Mouse (Mus musculus): ENCODE measurements around the gene Wfdc21. TPM values are rescaled to one million over a fixed set of nuclear protein-coding genes. Genes with fewer than 3 reads are reported as not detected.

Wfdc21 gene
- total and polyA plus RNA-seq, 3 experiments: 1.3 TPM; not detected in 2

DNA sequence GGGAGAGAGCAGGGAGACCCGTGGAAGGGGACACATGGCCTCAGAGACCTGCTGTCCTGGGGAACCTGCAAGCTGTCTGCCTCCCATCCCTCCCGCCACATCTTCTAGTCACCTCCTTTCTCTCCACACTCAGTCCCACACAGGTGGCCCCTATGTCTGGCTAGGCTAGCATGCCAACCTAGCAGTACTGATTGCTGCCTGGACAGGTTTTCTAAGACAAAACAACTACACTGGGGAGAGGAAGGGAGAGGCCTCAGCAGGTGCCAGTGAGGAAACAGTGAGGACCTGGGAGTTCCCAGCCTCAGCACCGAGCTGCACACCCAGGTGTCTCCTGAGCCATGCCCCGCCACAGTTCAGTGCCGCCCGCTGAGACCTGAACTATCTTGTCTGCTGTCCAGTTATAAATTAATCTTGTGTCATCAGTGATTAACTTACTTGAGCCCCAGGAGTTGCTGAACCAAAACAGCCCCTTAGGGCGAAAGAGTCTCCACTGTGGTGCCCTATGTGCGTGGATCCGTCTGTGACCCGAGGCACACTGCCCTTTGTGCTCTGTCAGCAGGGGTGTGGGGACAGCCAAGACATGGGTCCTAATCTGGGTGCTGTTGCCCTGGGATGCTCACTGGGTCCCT lies 50.4 kb downstream of the Wfdc21 start:
- Histone ChIP-seq H3K4me1 (ENCODE audit: control insufficient read depth, insufficient read depth, low read length) (no peaks in the 10 kb centered on the region), H3K36me3 (ENCODE audit: control insufficient read depth, insufficient read depth, low read length) (no peaks in the 10 kb centered on the region), H3K9ac (ENCODE audit: low read depth, low read length) (no peak overlapping the region), H3K27ac (no peak overlapping the region), H3K27me3 (ENCODE audit: control insufficient read depth, insufficient read depth, low read length) (no peaks in the 10 kb centered on the region), H3K4me3 (no peak overlapping the region), H3K79me2 (replicated peaks; ENCODE audit: control insufficient read depth, insufficient read depth, low read length) (no peaks in the 10 kb centered on the region)
- intact Hi-C loops (cut with DNase I): no loop called here
- DNase-seq: no peak
- TF ChIP-seq CTCF (IDR thresholded peaks at IDR 0.05): no peak
- TF ChIP-seq EP300 (IDR thresholded peaks at IDR 0.05; ENCODE audit: insufficient read depth, low read depth, low read length): no peak
- no peak for TF ChIP-seq POLR2A (IDR thresholded peaks at IDR 0.05; ENCODE audit: insufficient read depth, low read depth, low read length)
- 81% methylated on average over 10 of the region's 10 CpGs for WGBS

DNA sequence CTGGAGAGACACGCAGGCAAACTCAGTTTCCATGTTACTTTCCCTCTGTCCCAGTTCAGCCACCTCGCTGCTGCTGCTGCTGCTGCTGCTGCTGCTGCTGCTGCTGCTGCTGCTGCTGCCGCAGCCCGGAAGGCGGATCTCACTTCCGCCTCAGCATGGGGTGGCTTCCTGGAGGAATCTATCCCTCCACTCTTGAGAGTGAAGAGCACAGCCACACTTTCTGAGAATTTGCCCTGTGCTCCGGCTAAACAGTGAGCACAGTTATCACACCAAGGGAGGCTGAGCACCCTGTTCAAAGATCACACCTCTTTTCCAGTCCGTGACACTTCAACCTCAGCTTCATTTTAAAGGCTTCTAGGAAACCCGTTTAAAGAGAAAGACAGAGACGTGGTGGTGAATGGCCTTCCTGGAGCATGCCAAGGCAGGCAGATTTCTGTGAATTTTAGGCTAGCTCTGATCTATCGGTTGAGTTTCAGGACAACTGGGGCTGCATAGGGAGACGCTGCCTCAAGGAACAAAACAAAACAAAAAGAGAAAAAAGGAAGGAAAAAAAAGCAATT lies 53.2 kb downstream of the Wfdc21 start:
- H3K36me3 ChIP-seq (ENCODE audit: control insufficient read depth, insufficient read depth, low read length): no peaks in the 10 kb centered on the region
- H3K79me2 ChIP-seq (replicated peaks; ENCODE audit: control insufficient read depth, insufficient read depth, low read length): no peaks in the 10 kb centered on the region
- intact Hi-C loops (cut with DNase I): loop anchor here (5.0 kb wide), 1 partner anchor 137 kb away; no protein-coding TSS in a partner anchor
- H3K9ac ChIP-seq (ENCODE audit: low read depth, low read length): no peak overlapping the region
- TF ChIP-seq POLR2A (IDR thresholded peaks at IDR 0.05; ENCODE audit: insufficient read depth, low read depth, low read length): no peak
- no peak for TF ChIP-seq EP300 (IDR thresholded peaks at IDR 0.05; ENCODE audit: insufficient read depth, low read depth, low read length)
- TF ChIP-seq CTCF (IDR thresholded peaks at IDR 0.05): no peak
- no peaks in the 10 kb centered on the region for H3K4me1 ChIP-seq (ENCODE audit: control insufficient read depth, insufficient read depth, low read length)
- no peaks in the 10 kb centered on the region for H3K27me3 ChIP-seq (ENCODE audit: control insufficient read depth, insufficient read depth, low read length)
- DNase-seq: no peak
- H3K4me3 ChIP-seq: no peak overlapping the region
- 48% methylated on average over 12 of the region's 12 CpGs for WGBS
- H3K27ac ChIP-seq: no peak overlapping the region

DNA sequence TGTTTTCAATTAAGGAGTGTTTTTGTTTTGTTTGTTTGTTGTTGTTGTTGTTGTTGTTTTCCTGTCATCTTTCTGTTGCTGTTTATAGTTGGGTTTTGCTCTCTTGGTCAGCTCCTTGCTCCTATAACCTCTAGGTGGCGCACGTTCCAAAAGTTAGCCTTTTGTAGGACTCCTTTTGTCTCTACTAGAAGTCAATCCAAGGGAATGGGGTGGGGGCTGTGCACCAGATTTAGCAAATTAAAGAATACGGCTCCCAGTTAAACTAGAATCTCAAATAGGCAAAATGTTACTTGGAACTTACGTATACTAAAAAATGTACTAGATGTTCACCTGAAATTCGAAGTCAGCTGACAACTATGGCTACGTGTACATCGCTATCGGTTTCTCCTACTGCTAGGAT lies 55.4 kb downstream of the Wfdc21 start:
- no peak for DNase-seq
- intact Hi-C loops (cut with DNase I): loop anchor here (5.0 kb wide), 1 partner anchor 135 kb away; no protein-coding TSS in a partner anchor
- WGBS: 72% methylated on average over 8 of the region's 8 CpGs
- no peak for TF ChIP-seq POLR2A (IDR thresholded peaks at IDR 0.05; ENCODE audit: insufficient read depth, low read depth, low read length)
- peak; percentile 76 for TF ChIP-seq CTCF (IDR thresholded peaks at IDR 0.05)
- H3K27me3 ChIP-seq (ENCODE audit: control insufficient read depth, insufficient read depth, low read length): no peaks in the 10 kb centered on the region
- H3K36me3 ChIP-seq (ENCODE audit: control insufficient read depth, insufficient read depth, low read length): no peaks in the 10 kb centered on the region
- no peak overlapping the region for H3K27ac ChIP-seq
- no peaks in the 10 kb centered on the region for H3K79me2 ChIP-seq (replicated peaks; ENCODE audit: control insufficient read depth, insufficient read depth, low read length)
- H3K4me3 ChIP-seq: no peak overlapping the region
- H3K4me1 ChIP-seq (ENCODE audit: control insufficient read depth, insufficient read depth, low read length): no peaks in the 10 kb centered on the region
- H3K9ac ChIP-seq (ENCODE audit: low read depth, low read length): no peak overlapping the region

Other genes with a start within 250 kb of the Wfdc21 start
- not detected for gene Heatr9, start 224.8 kb upstream of the Wfdc21 start, total RNA-seq (2021)
- not detected in 2 replicates for gene Heatr9, start 224.8 kb upstream of the Wfdc21 start, polyA plus RNA-seq (2012; rRNA removed)
- under 1 TPM in 1 of 2 experiments, not detected in 1; 0.80 TPM for gene Ccl5, start 216.4 kb upstream of the Wfdc21 start, total RNA-seq (2021)
- gene Ccl5, start 216.4 kb upstream of the Wfdc21 start, polyA plus RNA-seq (2012; rRNA removed): 2.5 and 20.2 TPM in 2 replicates
- 10 to 100 TPM; 12.6 to 13.7 TPM for gene Ccl9, start 168.3 kb upstream of the Wfdc21 start, total RNA-seq (2021)
- gene Ccl9, start 168.3 kb upstream of the Wfdc21 start, polyA plus RNA-seq (2012; rRNA removed): 4.3 and 6.7 TPM in 2 replicates
- gene Ccl6, start 153.9 kb upstream of the Wfdc21 start, total RNA-seq (2021): 10 to 100 TPM; 21.5 to 25.4 TPM
- 13.0 and 14.1 TPM in 2 replicates for gene Ccl6, start 153.9 kb upstream of the Wfdc21 start, polyA plus RNA-seq (2012; rRNA removed)
- gene Rpl9-ps1, start 101.3 kb upstream of the Wfdc21 start, total RNA-seq (2021): not detected
- gene Rpl9-ps1, start 101.3 kb upstream of the Wfdc21 start, polyA plus RNA-seq (2012; rRNA removed): not detected in 2 replicates
- gene Ccl3, start 97.6 kb upstream of the Wfdc21 start, total RNA-seq (2021): not detected
- 0.59 and 0.92 TPM in 2 replicates for gene Ccl3, start 97.6 kb upstream of the Wfdc21 start, polyA plus RNA-seq (2012; rRNA removed)
- not detected for gene Ccl4, start 84.4 kb upstream of the Wfdc21 start, total RNA-seq (2021)
- 0.61 and 1.00 TPM in 2 replicates for gene Ccl4, start 84.4 kb upstream of the Wfdc21 start, polyA plus RNA-seq (2012; rRNA removed)
- 1 to 10 TPM; 4.3 to 4.5 TPM for gene Wfdc17, start 42.9 kb upstream of the Wfdc21 start, total RNA-seq (2021)
- 7.1 and 9.0 TPM in 2 replicates for gene Wfdc17, start 42.9 kb upstream of the Wfdc21 start, polyA plus RNA-seq (2012; rRNA removed)
- gene Wfdc18, start 37.9 kb upstream of the Wfdc21 start, total RNA-seq (2021): not detected
- not detected in 2 replicates for gene Wfdc18, start 37.9 kb upstream of the Wfdc21 start, polyA plus RNA-seq (2012; rRNA removed)
- 1 to 10 TPM; 6.3 TPM for gene Heatr6, start 6.8 kb downstream of the Wfdc21 start, total RNA-seq (2021)
- 5.4 and 8.4 TPM in 2 replicates for gene Heatr6, start 6.8 kb downstream of the Wfdc21 start, polyA plus RNA-seq (2012; rRNA removed)
- gene Hnf1b, start 103.1 kb downstream of the Wfdc21 start, total RNA-seq (2021): not detected
- gene Hnf1b, start 103.1 kb downstream of the Wfdc21 start, polyA plus RNA-seq (2012; rRNA removed): 0.33 TPM in 1 of 2 replicates, not detected in the other
- 1 to 10 TPM; 8.9 to 9.9 TPM for gene Ddx52, start 195.1 kb downstream of the Wfdc21 start, total RNA-seq (2021)
- gene Ddx52, start 195.1 kb downstream of the Wfdc21 start, polyA plus RNA-seq (2012; rRNA removed): 3.3 and 6.2 TPM in 2 replicates
- gene Synrg, start 217.5 kb downstream of the Wfdc21 start, total RNA-seq (2021): 10 to 100 TPM; 23.7 to 28.1 TPM
- 12.2 and 18.0 TPM in 2 replicates for gene Synrg, start 217.5 kb downstream of the Wfdc21 start, polyA plus RNA-seq (2012; rRNA removed)

Data from heart, adult 2 months (tissue).